Comparison of ENCODE assay signal across 8 mouse cellular contexts in the genomic region with DNA sequence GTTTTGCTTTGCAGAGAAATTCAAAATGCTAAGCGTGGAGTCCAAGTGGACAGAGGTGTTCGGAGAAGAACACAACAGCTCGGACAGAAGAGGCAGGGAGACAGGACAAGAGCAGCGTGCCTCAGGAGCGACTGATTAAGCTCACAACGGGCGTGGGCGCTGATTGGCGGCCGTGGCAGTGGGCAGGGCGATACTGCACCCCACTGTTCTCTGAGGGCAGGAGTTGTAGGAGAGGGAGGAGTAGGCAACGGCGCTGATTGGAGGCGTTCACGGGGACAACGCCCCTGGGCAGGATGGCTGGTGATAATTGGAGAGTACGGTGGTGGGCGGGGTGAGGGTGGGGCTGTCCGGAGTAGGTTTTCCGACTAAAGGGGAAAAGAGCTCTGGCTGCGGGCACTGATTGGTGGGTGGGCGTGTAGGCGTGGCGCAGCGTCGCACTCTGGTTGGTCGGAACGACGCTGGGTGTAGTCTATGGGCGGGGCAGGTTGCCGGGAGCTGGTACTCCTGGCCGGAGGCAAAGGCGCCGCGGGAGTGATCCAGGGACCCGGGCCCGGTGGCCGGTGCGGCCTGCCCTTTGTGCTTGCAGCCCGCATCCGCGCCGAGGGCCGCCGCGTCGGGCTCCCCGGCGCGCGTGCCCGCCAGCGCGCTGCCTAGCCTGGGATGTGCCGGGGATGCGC. TPM values are rescaled to one million over a fixed set of nuclear protein-coding genes. Genes with fewer than 3 reads are reported as not detected.
DNase-seq lines count a peak whose midpoint lies in the region; ATAC-seq lines count a peak whose summit lies in the region.

A gene (plus strand): TSS at position 489 of the 677 bp plus-strand sequence.

- peak; percentile 97 to 98 for DNase-seq in adrenal gland, adult (ENCODE audit: inconsistent age in 2 of 2, low spot score in 1 of 2)
- DNase-seq in embryo, embryonic 10.5 days (ENCODE audit: low spot score), result peak; percentile 99
- peak; percentile 97 for DNase-seq in gastrocnemius, postnatal 14 days
- DNase-seq in left cerebral cortex, postnatal 10 days (ENCODE audit: extremely low spot score in 1 of 2, low spot score in 2 of 2), result peak; percentile 96 to 98
- peak; percentile 96 for DNase-seq in right cerebral cortex, postnatal 25 days
- DNase-seq in urinary bladder, postnatal 4 days (ENCODE audit: low spot score in 2 of 2), result peak; percentile 93 to 95

- ATAC-seq in inflammation-experienced regulatory T-cells, adult 6 months, result peak; percentile 97
- peak; percentile 97 for ATAC-seq in megakaryocyte-erythroid progenitor cell, adult 5-6 weeks (replicated peaks; ENCODE audit: low FRiP score, low TSS enrichment, poor library complexity, severe bottlenecking)

- intact Hi-C loops in gastrocnemius, postnatal 14 days (cut with DNase I; ENCODE audit: low total_unique reads), result loop anchor here (5.0 kb wide), 1 partner anchor 53 kb away; no protein-coding TSS in a partner anchor
- intact Hi-C loops in left cerebral cortex, postnatal 10 days (cut with DNase I), result no loop called here

RNA-seq across cellular contexts. Expression of the gene that starts here (rescaled TPM):
- total RNA-seq in gastrocnemius, postnatal 14 days (2021), result 10 to 100 TPM; 50.1 to 55.8 TPM
- polyA plus RNA-seq in inflammation-experienced regulatory T-cells, adult 6 months (2017; shearing (Covaris generic)), result 1 to 10 TPM in 1 of 3 experiments, under 1 TPM in 2; 0.34 to 1.1 (median 0.66) TPM
- 10 to 100 TPM; 49.2 to 52.2 TPM for total RNA-seq in left cerebral cortex, postnatal 10 days (2021)
- total RNA-seq in megakaryocyte-erythroid progenitor cell, adult 5-6 weeks (2014; fragmentation: Nextera tagmentation), result 1.9 and 2.6 TPM in 2 replicates
- 1.8 and 1.9 TPM in 2 replicates for total RNA-seq in megakaryocyte-erythroid progenitor cell, adult 5-6 weeks (2017)

Comparison
In these comparisons a context has a peak if more than half of its experiments do, and no peak if none do; other contexts are left out.
1. Peak in every context shown above with its lines: DNase-seq and ATAC-seq.
2. RNA of the gene that starts here (total RNA-seq): 50.1 to 55.8 TPM in gastrocnemius, postnatal 14 days and 49.2 to 52.2 TPM in left cerebral cortex, postnatal 10 days; 1.8 to 2.6 TPM in megakaryocyte-erythroid progenitor cell, adult 5-6 weeks; every median in the first group is over 10 times any median in the second.